Mouse (Mus musculus): Measurements from ENCODE around the gene Arhgef3. TPM values are rescaled to one million over a fixed set of nuclear protein-coding genes. Genes with fewer than 3 reads are reported as not detected.

Arhgef3 gene
- total RNA-seq, 1 experiment = 7.6 TPM

DNA sequence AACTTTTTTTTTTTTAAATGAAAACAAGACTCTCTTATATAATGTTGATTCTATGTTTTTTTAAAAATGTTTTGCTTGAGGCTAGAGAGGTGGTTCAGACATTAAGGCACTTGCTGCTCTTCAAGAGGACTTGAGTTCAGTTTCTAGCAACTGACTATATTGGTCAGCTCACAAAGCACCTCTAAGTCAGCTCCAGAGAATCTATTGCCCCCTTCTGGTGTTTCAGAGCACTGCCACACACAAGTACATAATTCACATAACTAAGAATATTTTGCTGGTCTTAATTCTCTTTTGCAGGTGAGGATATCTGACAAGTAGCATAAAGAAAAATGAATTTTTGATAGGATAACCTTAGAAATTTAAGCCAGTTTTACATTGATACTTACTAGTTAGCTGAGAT, 326.2 kb downstream of the Arhgef3 start:
- H3K27ac ChIP-seq (ENCODE audit: insufficient read depth, low read depth, low read length, poor library complexity, severe bottlenecking) = no peak overlapping the region
- peaks cover 8% of the 10 kb centered on the region for H3K36me3 ChIP-seq (ENCODE audit: control insufficient read depth, insufficient read depth, low read length, poor library complexity, severe bottlenecking)

DNA sequence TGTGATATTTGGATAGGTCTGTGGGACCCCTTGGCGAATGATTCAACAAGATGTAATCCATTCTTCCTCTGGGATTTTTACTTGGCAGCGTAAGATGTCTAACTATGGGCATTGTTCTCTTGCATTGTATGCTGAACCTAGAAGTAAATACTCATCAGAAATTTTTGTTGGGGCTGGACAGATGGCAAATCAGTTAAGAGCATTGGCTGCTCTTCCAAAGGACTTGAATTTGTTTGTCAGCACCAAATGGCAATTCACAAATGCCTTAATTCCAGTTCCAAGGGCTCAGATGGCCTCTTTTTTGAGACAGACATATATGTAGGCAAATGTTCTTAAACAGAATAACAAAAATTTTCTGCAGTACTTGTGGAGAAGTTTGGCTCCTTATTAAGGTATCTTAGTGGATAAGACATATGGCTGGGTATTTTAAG, 330.2 kb downstream of the Arhgef3 start:
- DNase-seq (ENCODE audit: low read depth, low spot score) = no peak
- no peaks in the 10 kb centered on the region for H3K4me1 ChIP-seq (ENCODE audit: control insufficient read depth in 2 of 2, insufficient read depth in 2 of 2, low read length in 2 of 2, poor library complexity in 1 of 2)
- no peak overlapping the region for H3K4me3 ChIP-seq (ENCODE audit: insufficient read depth in 1 of 2, low read depth in 1 of 2, low read length in 2 of 2, poor library complexity in 1 of 2, severe bottlenecking in 1 of 2)
- H3K9ac ChIP-seq (ENCODE audit: insufficient read depth, low read depth, low read length, poor library complexity, severe bottlenecking) = no peak overlapping the region
- in situ Hi-C loops (cut with MboI; ENCODE audit: low sequenced_read_pairs in 2 of 2, unreplicated experiment in 2 of 2) = no loop called here
- TF ChIP-seq HCFC1 (IDR thresholded peaks at IDR 0.05; ENCODE audit: borderline replicate concordance, insufficient read depth, low read length) (no peak), CHD2 (IDR thresholded peaks at IDR 0.05; ENCODE audit: low read depth, low read length) (no peak), ZNF384 (IDR thresholded peaks at IDR 0.05; ENCODE audit: low read depth, low read length) (no peak), MAFK (IDR thresholded peaks at IDR 0.05; ENCODE audit: insufficient read depth, low read depth, low read length) (no peak), ZC3H11A (IDR thresholded peaks at IDR 0.05; ENCODE audit: borderline replicate concordance, low read depth, low read length) (no peak)
- no peak overlapping the region for H3K27ac ChIP-seq (ENCODE audit: insufficient read depth, low read depth, low read length, poor library complexity, severe bottlenecking)
- peaks cover 12% of the 10 kb centered on the region for H3K36me3 ChIP-seq (ENCODE audit: control insufficient read depth, insufficient read depth, low read length, poor library complexity, severe bottlenecking)
- no peaks in the 10 kb centered on the region for H3K9me3 ChIP-seq (ENCODE audit: control insufficient read depth, insufficient read depth, low read depth, low read length)

More for the DNA sequence above, 326.2 kb downstream of the Arhgef3 start:
- H3K9me3 ChIP-seq (ENCODE audit: control insufficient read depth, insufficient read depth, low read depth, low read length) = no peaks in the 10 kb centered on the region
- in situ Hi-C loops (cut with MboI; ENCODE audit: low sequenced_read_pairs in 2 of 2, unreplicated experiment in 2 of 2) = no loop called here
- no peak overlapping the region for H3K9ac ChIP-seq (ENCODE audit: insufficient read depth, low read depth, low read length, poor library complexity, severe bottlenecking)
- peaks cover 0 to 7% of the 10 kb centered on the region in 2 experiments; a peak in 2 of 4 replicates for H3K4me1 ChIP-seq (ENCODE audit: control insufficient read depth in 2 of 2, insufficient read depth in 2 of 2, low read length in 2 of 2, poor library complexity in 1 of 2)
- no peak for DNase-seq (ENCODE audit: low read depth, low spot score)
- H3K4me3 ChIP-seq (ENCODE audit: insufficient read depth in 1 of 2, low read depth in 1 of 2, low read length in 2 of 2, poor library complexity in 1 of 2, severe bottlenecking in 1 of 2) = no peak overlapping the region
- TF ChIP-seq ZNF384 (IDR thresholded peaks at IDR 0.05; ENCODE audit: low read depth, low read length) (no peak), ZC3H11A (IDR thresholded peaks at IDR 0.05; ENCODE audit: borderline replicate concordance, low read depth, low read length) (0 out of 2 replicates have a peak, but pooled peaks have one; percentile 16)

DNA sequence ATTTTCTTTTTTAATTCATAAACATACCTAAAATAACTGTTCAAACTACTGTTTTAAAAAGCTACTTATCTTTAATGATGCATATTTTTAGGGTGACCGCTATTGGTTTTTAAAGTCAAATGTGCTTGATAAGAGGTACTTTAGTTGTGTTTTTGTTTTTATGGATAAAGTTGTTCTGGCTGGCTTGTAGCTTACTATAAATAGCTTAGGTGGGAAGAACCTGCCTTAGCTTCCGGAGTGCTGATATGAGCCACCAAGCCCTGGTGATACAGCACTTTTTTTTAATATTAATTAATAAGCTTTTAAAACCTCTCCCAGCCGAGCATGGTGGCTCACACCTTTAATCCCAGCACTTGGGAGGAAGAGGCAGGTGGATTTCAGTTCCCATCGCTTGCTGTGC, 332.3 kb downstream of the Arhgef3 start:
- Histone ChIP-seq H3K9ac (ENCODE audit: insufficient read depth, low read depth, low read length, poor library complexity, severe bottlenecking) (no peak overlapping the region), H3K36me3 (ENCODE audit: control insufficient read depth, insufficient read depth, low read length, poor library complexity, severe bottlenecking) (peaks cover 12% of the 10 kb centered on the region), H3K9me3 (ENCODE audit: control insufficient read depth, insufficient read depth, low read depth, low read length) (no peaks in the 10 kb centered on the region), H3K4me1 (ENCODE audit: control insufficient read depth in 2 of 2, insufficient read depth in 2 of 2, low read length in 2 of 2, poor library complexity in 1 of 2) (no peaks in the 10 kb centered on the region), H3K27ac (ENCODE audit: insufficient read depth, low read depth, low read length, poor library complexity, severe bottlenecking) (no peak overlapping the region), H3K4me3 (ENCODE audit: insufficient read depth in 1 of 2, low read depth in 1 of 2, low read length in 2 of 2, poor library complexity in 1 of 2, severe bottlenecking in 1 of 2) (no peak overlapping the region)
- in situ Hi-C loops (cut with MboI; ENCODE audit: low sequenced_read_pairs in 2 of 2, unreplicated experiment in 2 of 2) = no loop called here
- no peak for TF ChIP-seq MAFK (IDR thresholded peaks at IDR 0.05; ENCODE audit: insufficient read depth, low read depth, low read length)
- TF ChIP-seq HCFC1 (IDR thresholded peaks at IDR 0.05; ENCODE audit: borderline replicate concordance, insufficient read depth, low read length) = no peak
- no peak for TF ChIP-seq CHD2 (IDR thresholded peaks at IDR 0.05; ENCODE audit: low read depth, low read length)
- TF ChIP-seq ZNF384 (IDR thresholded peaks at IDR 0.05; ENCODE audit: low read depth, low read length) = no peak
- no peak for TF ChIP-seq ZC3H11A (IDR thresholded peaks at IDR 0.05; ENCODE audit: borderline replicate concordance, low read depth, low read length)
- DNase-seq (ENCODE audit: low read depth, low spot score) = no peak

Other genes starting within 250 kb of the Arhgef3 start
- 0.54 and 0.63 TPM in 2 replicates for gene Asb14, start 220.3 kb upstream of the Arhgef3 start, total RNA-seq (2012; rRNA removed)
- 16.0 and 16.1 TPM in 2 replicates for gene Appl1, start 143.7 kb upstream of the Arhgef3 start, total RNA-seq (2012; rRNA removed)
- gene Hesx1, start 120.5 kb upstream of the Arhgef3 start, total RNA-seq (2012; rRNA removed) = 0.31 TPM in 1 of 2 replicates, not detected in the other
- gene Il17rd, start 76.0 kb upstream of the Arhgef3 start, total RNA-seq (2012; rRNA removed) = 28.2 and 43.6 TPM in 2 replicates

Measured in ES-E14 (cell line).